Mouse (Mus musculus) ES-Bruce4 (cell line): ENCODE data around the gene Sprn. TPM values are rescaled to one million over a fixed set of nuclear protein-coding genes. Genes with fewer than 3 reads are reported as not detected.

Experiments used
- H3K27ac ChIP-seq: 2 replicates; pipeline ENCODE4 v1.5.1; 2012; ENCODE audit warnings: low read length, inconsistent platforms; ENCODE audit not compliant: insufficient read depth
- H3K27me3 ChIP-seq: 2 replicates; pipeline ENCODE4 v1.6.1; 2012; ENCODE audit warnings: mild to moderate bottlenecking, low read length, inconsistent platforms; ENCODE audit not compliant: control insufficient read depth, poor library complexity, insufficient read depth, severe bottlenecking
- H3K36me3 ChIP-seq: 2 replicates; pipeline ENCODE4 v1.6.1; 2012; ENCODE audit warnings: inconsistent platforms, mild to moderate bottlenecking, low read length, moderate library complexity; ENCODE audit not compliant: control insufficient read depth, poor library complexity, insufficient read depth, severe bottlenecking
- H3K4me1 ChIP-seq: one replicate; pipeline ENCODE4 v1.8.1; 2011; ENCODE audit warnings: low read length; ENCODE audit not compliant: control insufficient read depth, insufficient read depth
- H3K4me3 ChIP-seq: 2 replicates; pipeline ENCODE4 v1.5.1; 2011; ENCODE audit warnings: low read depth, mild to moderate bottlenecking, low read length
- H3K9ac ChIP-seq: 2 replicates; pipeline ENCODE4 v1.6.1; 2012; ENCODE audit warnings: low read depth, mild to moderate bottlenecking, inconsistent platforms; ENCODE audit not compliant: poor library complexity, severe bottlenecking
- H3K9me3 ChIP-seq: replicated peaks from 2 replicates; pipeline ENCODE4 v1.6.1; 2012; ENCODE audit warnings: mild to moderate bottlenecking, low read length, inconsistent platforms; ENCODE audit not compliant: control insufficient read depth, poor library complexity, insufficient read depth, severe bottlenecking
- CTCF ChIP-seq: IDR thresholded peaks from one replicate; pipeline ENCODE4 v1.8.1; 2011; ENCODE audit warnings: low read depth, low read length
- EP300 ChIP-seq: IDR thresholded peaks from 2 replicates; pipeline ENCODE4 v1.6.1; 2011; ENCODE audit warnings: low read depth, low read length; ENCODE audit not compliant: insufficient read depth
- POLR2A ChIP-seq: IDR thresholded peaks from one replicate; pipeline ENCODE4 v1.8.1; 2011; ENCODE audit warnings: low read length; ENCODE audit not compliant: insufficient read depth
- polyA plus RNA-seq: library from polyadenylated mRNA; stranded (reverse); fragments of >200 nt; gene quantifications from 2 replicates; pipeline ENCODE4 v1.2.4, GENCODE M21; 2011; ENCODE audit warnings: low read depth; ENCODE audit not compliant: missing spikeins, insufficient read depth, insufficient read length

Sprn gene
- polyA plus RNA-seq, 1 experiment: 0.24 TPM

DNA sequence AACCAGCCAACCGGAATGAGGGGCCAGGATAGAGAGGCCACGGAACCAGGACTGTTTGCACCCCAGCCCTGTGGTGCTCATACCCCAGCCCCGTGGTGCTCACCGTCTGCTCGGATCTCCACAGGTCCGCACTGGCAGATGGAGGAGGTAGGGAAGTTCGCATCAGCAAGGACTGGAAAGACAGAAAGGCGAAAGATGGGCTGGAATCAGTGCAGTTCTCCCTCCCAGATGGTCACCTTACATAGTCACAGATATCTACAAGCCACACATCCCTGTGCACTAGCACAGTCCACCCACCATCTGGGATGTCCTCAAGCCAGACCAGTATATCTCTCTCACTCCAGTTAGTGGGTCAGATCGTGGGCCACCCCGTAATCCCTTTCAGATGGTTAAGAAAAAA, 53.2 kb downstream of the Sprn start:
- H3K27ac ChIP-seq: no peak overlapping the region
- H3K9ac ChIP-seq: peak overlapping the region; percentile 30; the same call in 1 of the 2 replicates
- no peaks in the 10 kb centered on the region for H3K9me3 ChIP-seq
- no peak for TF ChIP-seq POLR2A
- TF ChIP-seq CTCF: no peak
- no peak for TF ChIP-seq EP300
- peaks cover 4% of the 10 kb centered on the region for H3K4me1 ChIP-seq
- no peaks in the 10 kb centered on the region for H3K27me3 ChIP-seq
- peaks cover 4% of the 10 kb centered on the region; the same call in 1 of the 2 replicates for H3K36me3 ChIP-seq
- peak overlapping the region; percentile 55 for H3K4me3 ChIP-seq

Other genes starting within 250 kb of the Sprn start
- 244 and 276 TPM in 2 replicates for gene Utf1, start 211.1 kb downstream of the Sprn start, polyA plus RNA-seq
- 3.6 and 3.9 TPM in 2 replicates for gene 6430531B16Rik, start 176.1 kb downstream of the Sprn start, polyA plus RNA-seq
- 9.2 and 10.6 TPM in 2 replicates for gene Adam8, start 162.3 kb downstream of the Sprn start, polyA plus RNA-seq
- gene Zfp511, start 118.5 kb downstream of the Sprn start, polyA plus RNA-seq: 22.3 and 25.4 TPM in 2 replicates
- 36.3 and 38.3 TPM in 2 replicates for gene Tubgcp2, start 118.2 kb downstream of the Sprn start, polyA plus RNA-seq
- not detected in 2 replicates for gene Msx3, start 105.8 kb downstream of the Sprn start, polyA plus RNA-seq
- 0.84 and 0.91 TPM in 2 replicates for gene Caly, start 72.3 kb downstream of the Sprn start, polyA plus RNA-seq
- not detected in 2 replicates for gene Prap1, start 61.5 kb downstream of the Sprn start, polyA plus RNA-seq
- gene Fuom, start 52.4 kb downstream of the Sprn start, polyA plus RNA-seq: 24.1 and 30.6 TPM in 2 replicates
- 19.6 and 21.4 TPM in 2 replicates for gene Paox, start 39.1 kb downstream of the Sprn start, polyA plus RNA-seq
- 107 and 109 TPM in 2 replicates for gene Echs1, start 38.4 kb downstream of the Sprn start, polyA plus RNA-seq
- 43.2 and 44.0 TPM in 2 replicates for gene Mtg1, start 17.3 kb downstream of the Sprn start, polyA plus RNA-seq
- gene Olfr522, start 9.9 kb upstream of the Sprn start, polyA plus RNA-seq: not detected in 2 replicates
- not detected in 2 replicates for gene Olfr523, start 18.3 kb upstream of the Sprn start, polyA plus RNA-seq
- gene Olfr524, start 51.1 kb upstream of the Sprn start, polyA plus RNA-seq: not detected in 2 replicates
- gene Cd163l1, start 63.4 kb upstream of the Sprn start, polyA plus RNA-seq: not detected in 2 replicates
- gene 5830411N06Rik, start 92.4 kb upstream of the Sprn start, polyA plus RNA-seq: not detected in 2 replicates
- not detected in 2 replicates for gene Olfr525, start 166.0 kb upstream of the Sprn start, polyA plus RNA-seq
- not detected in 2 replicates for gene Olfr527, start 179.1 kb upstream of the Sprn start, polyA plus RNA-seq
- gene Olfr60, start 206.8 kb upstream of the Sprn start, polyA plus RNA-seq: not detected in 2 replicates
- not detected in 2 replicates for gene Olfr530, start 221.5 kb upstream of the Sprn start, polyA plus RNA-seq
- not detected in 2 replicates for gene Olfr531, start 248.0 kb upstream of the Sprn start, polyA plus RNA-seq